Mouse (Mus musculus): ENCODE measurements at regions not wholly inside any gene's neighbourhood (a gene's known extent, or its start where the extent isn't known, plus 50 kb on each side); places are given as distances from the start of the nearest gene placed in this dataset.

GRCm38 (mm10) chr14:99696301-99696700 lies 397.8 kb downstream of the Klf5 start:
- H3K4me3 ChIP-seq (ENCODE audit: low read depth, low read length): no peak overlapping the region
- no peak for DNase-seq (ENCODE audit: low spot score)
- no peak overlapping the region for H3K27ac ChIP-seq (replicated peaks)
- ATAC-seq (ENCODE audit: low FRiP score, low TSS enrichment): no peak
- WGBS: 86% methylated on average over 7 of the region's 7 CpGs
- H3K27me3 ChIP-seq (ENCODE audit: control insufficient read depth, insufficient read depth, low read length): no peaks in the 10 kb centered on the region
- H3K4me1 ChIP-seq (replicated peaks; ENCODE audit: control insufficient read depth, insufficient read depth): no peaks in the 10 kb centered on the region
- H3K36me3 ChIP-seq (ENCODE audit: control insufficient read depth, insufficient read depth, low read length): no peaks in the 10 kb centered on the region
- H3K9me3 ChIP-seq (ENCODE audit: control insufficient read depth, low read length): no peaks in the 10 kb centered on the region
- TF ChIP-seq CTCF (IDR thresholded peaks at IDR 0.05; ENCODE audit: low read depth) (peak; percentile 40), EP300 (optimal IDR thresholded peaks at IDR 0.05) (no peak)
- no peak overlapping the region for H3K9ac ChIP-seq (ENCODE audit: low read length)
- no peak overlapping the region for H3K4me2 ChIP-seq (replicated peaks; ENCODE audit: low read depth)

DNA sequence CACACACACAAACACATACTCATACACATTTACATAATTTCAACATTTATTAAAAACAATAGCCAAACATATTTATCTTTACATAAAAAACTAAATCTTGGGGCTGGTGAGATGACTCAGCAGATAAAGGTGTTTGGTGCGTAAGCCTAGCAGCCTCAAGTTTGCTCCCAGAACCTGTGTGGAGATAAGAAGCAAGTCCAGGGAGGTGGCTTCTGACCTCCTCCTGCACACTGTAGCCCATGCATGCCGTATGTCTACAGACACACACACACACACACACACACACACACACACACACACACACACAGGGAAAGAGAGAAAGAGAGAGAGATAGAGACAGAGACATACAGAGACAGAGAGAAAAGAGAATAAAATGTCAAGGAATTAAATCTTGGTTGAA lies 401.1 kb downstream of the Klf5 start:
- WGBS: 67% methylated on average over 2 of the region's 2 CpGs
- Histone ChIP-seq H3K9ac (ENCODE audit: low read length) (no peak overlapping the region), H3K36me3 (ENCODE audit: control insufficient read depth, insufficient read depth, low read length) (no peaks in the 10 kb centered on the region), H3K4me3 (ENCODE audit: low read depth, low read length) (no peak overlapping the region), H3K27ac (replicated peaks) (no peak overlapping the region), H3K9me3 (ENCODE audit: control insufficient read depth, low read length) (no peaks in the 10 kb centered on the region), H3K4me1 (replicated peaks; ENCODE audit: control insufficient read depth, insufficient read depth) (no peaks in the 10 kb centered on the region), H3K4me2 (replicated peaks; ENCODE audit: low read depth) (no peak overlapping the region), H3K27me3 (ENCODE audit: control insufficient read depth, insufficient read depth, low read length) (no peaks in the 10 kb centered on the region)
- peak; percentile 23 for DNase-seq (ENCODE audit: low spot score)
- no peak for TF ChIP-seq CTCF (IDR thresholded peaks at IDR 0.05; ENCODE audit: low read depth)
- no peak for TF ChIP-seq EP300 (optimal IDR thresholded peaks at IDR 0.05)
- peak; percentile 71; the same call in 1 of the 2 replicates for ATAC-seq (ENCODE audit: low FRiP score, low TSS enrichment)

- no peak for TF ChIP-seq CTCF (IDR thresholded peaks at IDR 0.05; ENCODE audit: low read depth)
- no peak for TF ChIP-seq EP300 (optimal IDR thresholded peaks at IDR 0.05)
- Histone ChIP-seq H3K4me2 (replicated peaks; ENCODE audit: low read depth) (no peak overlapping the region), H3K27me3 (ENCODE audit: control insufficient read depth, insufficient read depth, low read length) (no peaks in the 10 kb centered on the region), H3K4me1 (replicated peaks; ENCODE audit: control insufficient read depth, insufficient read depth) (no peaks in the 10 kb centered on the region), H3K27ac (replicated peaks) (no peak overlapping the region), H3K9me3 (ENCODE audit: control insufficient read depth, low read length) (no peaks in the 10 kb centered on the region), H3K4me3 (ENCODE audit: low read depth, low read length) (no peak overlapping the region), H3K9ac (ENCODE audit: low read length) (no peak overlapping the region), H3K36me3 (ENCODE audit: control insufficient read depth, insufficient read depth, low read length) (no peaks in the 10 kb centered on the region)
- no peak for ATAC-seq (ENCODE audit: low FRiP score, low TSS enrichment)
- DNase-seq (ENCODE audit: low spot score): peak; percentile 28
- WGBS: 28% methylated on average over 10 of the region's 10 CpGs
Measured at GRCm38 (mm10) chr14:99706004-99706403, 407.5 kb downstream of the Klf5 start.

- 24% methylated on average over 2 of the region's 2 CpGs for WGBS
- Histone ChIP-seq H3K27ac (replicated peaks) (no peak overlapping the region; the same call in 1 of the 2 replicates), H3K9ac (ENCODE audit: low read length) (no peak overlapping the region), H3K4me3 (ENCODE audit: low read depth, low read length) (no peak overlapping the region), H3K27me3 (ENCODE audit: control insufficient read depth, insufficient read depth, low read length) (no peaks in the 10 kb centered on the region), H3K9me3 (ENCODE audit: control insufficient read depth, low read length) (no peaks in the 10 kb centered on the region), H3K4me1 (replicated peaks; ENCODE audit: control insufficient read depth, insufficient read depth) (no peaks in the 10 kb centered on the region), H3K4me2 (replicated peaks; ENCODE audit: low read depth) (no peak overlapping the region), H3K36me3 (ENCODE audit: control insufficient read depth, insufficient read depth, low read length) (no peaks in the 10 kb centered on the region)
- ATAC-seq (ENCODE audit: low FRiP score, low TSS enrichment) (no peak), DNase-seq (ENCODE audit: low spot score) (no peak)
- TF ChIP-seq EP300 (optimal IDR thresholded peaks at IDR 0.05) (no peak), CTCF (IDR thresholded peaks at IDR 0.05; ENCODE audit: low read depth) (no peak)
Measured at GRCm38 (mm10) chr14:99708066-99708465, 409.6 kb downstream of the Klf5 start.

DNA sequence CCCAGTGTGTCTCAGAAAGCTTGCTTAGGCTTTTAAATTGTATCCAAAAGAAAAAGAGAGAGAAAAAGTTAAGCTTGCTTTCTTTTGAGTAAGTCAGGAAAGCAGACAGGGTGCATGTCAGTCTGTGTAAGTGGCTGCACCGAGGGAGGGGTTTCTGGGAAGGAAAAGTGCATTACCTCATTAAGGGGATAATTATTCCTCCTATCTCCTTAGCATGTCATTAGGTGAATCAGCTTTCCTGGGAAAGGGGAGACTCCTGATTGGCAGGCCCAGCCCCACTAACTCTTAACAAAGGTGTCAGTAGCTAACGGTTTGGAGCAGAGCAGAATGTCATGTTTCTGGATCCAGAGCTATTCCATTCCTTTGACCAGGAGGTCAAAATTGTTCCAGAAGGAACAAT lies 411.3 kb downstream of the Klf5 start:
- H3K36me3 ChIP-seq (ENCODE audit: control insufficient read depth, insufficient read depth, low read length): no peaks in the 10 kb centered on the region
- H3K9ac ChIP-seq (ENCODE audit: low read length): no peak overlapping the region
- no peak for ATAC-seq (ENCODE audit: low FRiP score, low TSS enrichment)

DNA sequence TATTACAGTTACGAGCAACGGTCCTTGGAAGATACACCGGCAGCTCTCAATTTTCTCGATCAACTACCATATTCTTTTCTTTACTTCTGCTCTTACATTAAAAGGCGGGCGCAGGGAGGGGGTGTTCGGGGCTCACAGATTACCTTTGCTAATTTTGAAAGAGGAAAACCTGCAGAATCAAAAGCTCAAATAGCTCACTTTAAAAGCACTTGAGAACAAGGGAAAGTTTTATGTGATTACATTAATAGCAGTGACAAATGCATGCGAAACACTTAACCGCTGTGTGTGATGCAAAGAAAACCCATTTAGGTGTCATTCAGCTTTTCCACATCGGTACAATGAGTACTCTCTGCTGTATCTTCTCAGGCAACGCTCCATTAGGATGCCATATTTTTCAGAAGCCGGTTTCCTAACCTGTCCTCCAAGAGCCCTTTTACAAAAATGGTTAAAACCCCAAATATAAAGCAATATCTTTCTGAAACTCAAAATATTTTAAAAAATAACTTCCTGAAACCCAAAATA lies 412.2 kb downstream of the Klf5 start:
- DNase-seq (ENCODE audit: low spot score): no peak
- Histone ChIP-seq H3K36me3 (ENCODE audit: control insufficient read depth, insufficient read depth, low read length) (no peaks in the 10 kb centered on the region), H3K4me3 (ENCODE audit: low read depth, low read length) (no peak overlapping the region), H3K4me1 (replicated peaks; ENCODE audit: control insufficient read depth, insufficient read depth) (no peaks in the 10 kb centered on the region), H3K9ac (ENCODE audit: low read length) (no peak overlapping the region), H3K4me2 (replicated peaks; ENCODE audit: low read depth) (no peak overlapping the region), H3K27me3 (ENCODE audit: control insufficient read depth, insufficient read depth, low read length) (no peaks in the 10 kb centered on the region), H3K27ac (replicated peaks) (no peak overlapping the region), H3K9me3 (ENCODE audit: control insufficient read depth, low read length) (no peaks in the 10 kb centered on the region)
- 83% methylated on average over 12 of the region's 12 CpGs for WGBS
- no peak for ATAC-seq (ENCODE audit: low FRiP score, low TSS enrichment)
- TF ChIP-seq CTCF (IDR thresholded peaks at IDR 0.05; ENCODE audit: low read depth) (no peak), EP300 (optimal IDR thresholded peaks at IDR 0.05) (no peak)

More for the DNA sequence above, 411.3 kb downstream of the Klf5 start:
- WGBS: 53% methylated on average over 2 of the region's 2 CpGs
- Histone ChIP-seq H3K27me3 (ENCODE audit: control insufficient read depth, insufficient read depth, low read length) (no peaks in the 10 kb centered on the region), H3K4me2 (replicated peaks; ENCODE audit: low read depth) (no peak overlapping the region), H3K9me3 (ENCODE audit: control insufficient read depth, low read length) (no peaks in the 10 kb centered on the region), H3K4me1 (replicated peaks; ENCODE audit: control insufficient read depth, insufficient read depth) (no peaks in the 10 kb centered on the region), H3K27ac (replicated peaks) (no peak overlapping the region), H3K4me3 (ENCODE audit: low read depth, low read length) (no peak overlapping the region)
- TF ChIP-seq CTCF (IDR thresholded peaks at IDR 0.05; ENCODE audit: low read depth) (no peak), EP300 (optimal IDR thresholded peaks at IDR 0.05) (no peak)
- no peak for DNase-seq (ENCODE audit: low spot score)
